Mouse (Mus musculus): ENCODE results near the gene Gcc2.
"Not testable (repeated sequence)": the region's sequence is repeated elsewhere in the genome, so short reads cannot be mapped to it uniquely, and the experiment has no call there.

The Gcc2 gene

DNA sequence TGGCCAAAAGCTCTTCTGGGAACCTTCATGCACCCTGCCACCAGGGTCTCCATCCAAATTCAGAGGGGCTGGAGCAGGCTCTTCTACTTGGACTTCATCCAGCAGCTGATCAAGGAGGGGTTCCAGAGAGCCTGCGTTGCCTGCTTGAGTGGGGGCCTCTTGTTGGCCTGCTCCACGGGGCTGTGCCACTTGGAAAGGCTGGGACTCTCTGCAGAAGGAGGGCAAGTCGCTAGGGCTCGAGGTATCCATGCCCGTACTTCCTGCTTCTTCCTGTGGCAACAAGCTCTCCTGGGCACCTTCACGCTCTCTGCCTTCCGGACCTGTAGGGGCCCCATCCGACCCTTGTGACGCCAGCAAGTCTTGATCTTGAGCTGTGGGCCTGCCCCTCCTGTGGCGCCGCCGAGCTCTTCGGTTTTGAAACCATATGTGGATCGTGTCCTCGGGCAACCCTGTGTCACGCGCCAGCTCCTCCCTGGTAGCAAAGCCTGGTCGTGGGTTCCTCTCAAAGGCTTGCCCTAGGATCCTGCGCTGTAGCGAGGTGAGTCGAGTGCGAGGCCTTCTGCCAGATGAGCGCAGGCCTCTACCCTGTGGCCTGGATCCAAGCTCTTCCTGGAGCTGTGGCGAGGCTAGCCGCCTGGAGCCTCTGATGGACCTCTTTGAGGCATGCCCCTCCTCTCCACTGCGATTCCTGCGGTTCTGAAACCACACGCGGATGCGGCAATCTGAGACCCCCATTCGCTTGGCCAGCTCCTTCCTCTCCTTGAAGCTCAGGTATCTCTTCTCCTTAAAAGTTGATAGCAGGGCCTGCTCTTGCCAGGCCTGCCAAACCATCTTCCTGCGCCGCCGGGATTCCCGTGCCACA is 23.3 kb upstream of the Gcc2 start:
- peak; percentile 27 for DNase-seq (ENCODE audit: low read depth)

DNA sequence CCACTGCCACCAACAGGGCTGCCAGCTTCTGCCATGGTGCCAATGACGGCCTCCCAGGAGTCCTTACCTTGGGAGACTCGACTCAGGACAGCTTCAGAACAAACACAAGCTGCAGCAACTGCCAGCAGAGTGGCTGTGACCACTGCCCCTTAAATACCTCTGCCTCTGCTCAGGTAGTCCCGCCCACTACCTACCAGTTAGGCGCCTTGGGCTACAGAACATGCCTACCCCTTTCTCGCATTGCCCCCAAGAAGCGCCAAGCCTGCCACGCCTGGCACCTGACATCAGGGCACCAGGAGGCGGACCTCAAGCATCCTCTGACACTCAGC is 22.7 kb upstream of the Gcc2 start, which contains the start of gene Duxf3:
Gene Duxf3 (minus strand): TSS at position 35 of the 329 bp plus-strand sequence.
- DNase-seq (ENCODE audit: low read depth) = not testable (repeated sequence)

DNA sequence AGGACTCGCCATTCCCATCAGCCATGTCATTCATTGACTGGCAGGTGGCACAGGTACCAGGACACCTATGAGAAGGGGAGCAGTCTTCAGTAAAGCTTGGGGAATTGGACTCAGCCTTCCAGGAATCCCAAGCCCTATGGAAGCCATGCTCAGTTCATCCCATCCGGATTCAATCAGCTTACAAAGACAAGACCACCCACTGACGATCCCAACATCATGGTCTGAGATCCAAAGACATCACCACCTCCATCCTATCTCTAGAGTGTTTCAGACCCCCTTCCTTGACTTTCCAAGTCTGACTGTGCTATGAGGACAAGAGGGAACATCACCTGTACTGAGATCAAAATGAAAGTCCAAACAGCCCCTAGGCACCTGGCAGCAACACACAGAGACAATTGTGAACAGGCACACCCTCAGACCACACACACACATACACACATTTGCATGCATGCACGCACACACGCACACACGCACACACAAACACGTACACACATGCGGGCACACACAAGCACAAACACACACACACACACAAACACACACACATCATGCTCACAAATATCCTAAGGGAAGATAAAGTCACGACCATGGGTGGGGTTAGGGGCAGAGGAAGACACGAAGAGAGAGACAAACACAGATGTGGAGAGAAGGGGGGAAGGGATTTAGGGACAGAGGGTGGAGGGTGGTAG is 22.1 kb upstream of the Gcc2 start:
- DNase-seq (ENCODE audit: low read depth) = not testable (repeated sequence)

DNA sequence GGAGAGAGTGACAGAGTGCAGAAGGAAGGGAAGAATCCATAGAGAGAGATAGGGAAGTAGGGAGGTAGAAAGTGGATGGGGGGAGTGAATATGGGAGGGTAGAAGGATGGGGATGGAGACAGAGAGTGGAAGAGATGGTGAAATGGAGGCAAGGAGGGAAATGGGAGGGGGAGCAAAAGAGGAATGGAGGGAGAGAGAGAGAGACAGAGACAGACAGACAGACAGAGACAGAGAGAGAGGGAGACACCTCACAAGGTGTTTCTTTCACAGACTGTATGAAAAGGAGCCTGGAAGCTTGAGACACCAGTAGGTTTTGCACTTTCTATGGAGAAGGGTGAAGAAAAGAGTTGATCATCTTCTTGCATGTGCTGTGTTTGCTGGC is 21.6 kb upstream of the Gcc2 start:
- DNase-seq (ENCODE audit: low read depth) = not testable (repeated sequence)

DNA sequence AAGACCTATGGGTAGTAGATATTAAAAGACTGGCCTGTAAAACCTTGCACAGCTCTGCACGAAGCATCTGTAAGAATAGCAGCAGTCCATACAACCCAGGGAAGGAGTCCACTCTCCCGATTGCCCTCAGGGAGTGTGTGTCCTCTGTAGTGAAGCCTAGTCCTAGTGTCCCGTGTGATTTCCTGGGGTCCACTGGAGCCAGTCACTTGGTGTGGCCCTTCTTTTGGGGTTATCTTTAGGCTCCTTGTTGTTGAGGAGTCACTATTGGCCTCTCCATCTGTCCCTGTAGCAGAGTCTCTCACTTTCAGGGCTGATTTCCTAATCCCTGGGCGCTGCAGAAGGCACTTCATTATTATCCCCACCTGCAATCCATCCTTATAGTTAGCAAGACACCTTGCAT is 20.3 kb upstream of the Gcc2 start:
- not testable (repeated sequence) for DNase-seq (ENCODE audit: low read depth)

DNA sequence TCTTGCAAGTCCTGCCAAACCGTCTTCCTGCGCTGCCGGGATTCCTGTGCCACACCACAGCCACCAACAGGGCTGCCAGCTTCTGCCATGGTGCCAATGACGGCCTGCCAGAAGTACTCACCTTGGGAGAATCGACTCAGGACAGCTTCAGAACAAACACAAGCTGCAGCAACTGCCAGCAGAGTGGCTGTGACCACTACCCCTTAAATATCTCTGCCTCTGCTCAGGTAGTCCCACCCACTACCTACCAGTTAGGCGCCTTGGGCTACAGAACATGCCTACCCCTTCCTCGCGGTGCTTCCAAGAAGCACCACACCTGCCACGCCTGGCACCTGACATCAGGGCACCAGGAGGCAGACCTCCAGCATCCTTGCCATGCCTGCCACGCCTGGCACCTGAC is 18.7 kb upstream of the Gcc2 start, which contains the start of gene Gm4981:
Gene Gm4981 (minus strand): TSS at position 89 of the 400 bp plus-strand sequence.
- no peak for DNase-seq (ENCODE audit: low read depth)

DNA sequence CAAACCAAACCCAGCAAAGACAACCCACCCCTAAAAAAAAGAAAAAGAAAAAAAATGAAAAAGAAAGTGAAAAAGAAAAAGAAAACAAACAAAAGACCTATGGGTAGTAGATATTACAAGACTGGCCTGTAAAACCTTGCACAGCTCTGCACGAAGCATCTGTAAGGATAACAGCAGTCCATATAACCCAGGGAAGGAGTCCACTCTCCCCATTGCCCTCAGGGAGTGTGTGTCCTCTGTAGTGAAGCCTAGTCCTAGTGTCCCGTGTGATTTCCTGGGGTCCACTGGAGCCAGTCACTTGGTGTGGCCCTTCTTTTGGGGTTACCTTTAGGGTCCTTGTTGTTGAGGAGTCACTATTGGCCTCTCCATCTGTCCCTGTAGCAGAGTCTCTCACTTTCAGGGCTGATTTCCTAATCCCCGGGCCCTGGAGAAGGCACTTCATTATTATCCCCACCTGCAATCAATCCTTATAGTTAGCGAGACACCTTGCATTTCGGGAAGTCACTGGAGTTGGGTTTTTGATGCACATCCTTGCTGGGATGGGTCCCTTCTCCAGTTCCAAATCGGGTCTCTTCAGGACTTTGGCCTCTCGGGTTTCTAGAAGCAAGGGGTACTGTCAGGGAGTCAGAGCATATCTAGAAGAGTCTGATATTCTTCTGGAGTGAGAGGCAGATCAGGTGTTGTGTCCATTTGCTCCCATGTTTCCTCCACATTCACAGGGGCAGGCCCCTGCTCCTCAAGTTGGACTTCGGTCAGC is 16.1 kb upstream of the Gcc2 start:
- peak; percentile 28 for DNase-seq (ENCODE audit: low read depth)

DNA sequence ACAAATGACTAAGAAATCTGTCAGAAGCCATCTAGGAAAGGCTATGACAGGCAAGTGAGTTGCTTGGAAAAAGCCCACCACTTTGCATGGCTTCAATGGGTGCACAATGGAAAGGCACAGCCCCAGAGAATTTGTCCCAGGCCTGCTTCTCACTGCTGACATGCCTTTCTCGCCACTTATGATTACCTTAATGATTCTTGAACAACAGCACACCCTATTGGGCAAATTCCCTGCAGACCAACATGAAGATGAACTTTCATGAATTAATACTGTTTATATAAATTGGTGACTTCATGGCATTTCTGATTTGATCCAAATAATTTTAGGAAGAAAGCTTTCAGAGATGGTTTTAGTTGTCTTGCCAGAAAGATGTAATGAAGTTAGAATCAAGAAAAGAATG is 5.8 kb upstream of the Gcc2 start:
- DNase-seq (ENCODE audit: low read depth) = peak; percentile 71

DNA sequence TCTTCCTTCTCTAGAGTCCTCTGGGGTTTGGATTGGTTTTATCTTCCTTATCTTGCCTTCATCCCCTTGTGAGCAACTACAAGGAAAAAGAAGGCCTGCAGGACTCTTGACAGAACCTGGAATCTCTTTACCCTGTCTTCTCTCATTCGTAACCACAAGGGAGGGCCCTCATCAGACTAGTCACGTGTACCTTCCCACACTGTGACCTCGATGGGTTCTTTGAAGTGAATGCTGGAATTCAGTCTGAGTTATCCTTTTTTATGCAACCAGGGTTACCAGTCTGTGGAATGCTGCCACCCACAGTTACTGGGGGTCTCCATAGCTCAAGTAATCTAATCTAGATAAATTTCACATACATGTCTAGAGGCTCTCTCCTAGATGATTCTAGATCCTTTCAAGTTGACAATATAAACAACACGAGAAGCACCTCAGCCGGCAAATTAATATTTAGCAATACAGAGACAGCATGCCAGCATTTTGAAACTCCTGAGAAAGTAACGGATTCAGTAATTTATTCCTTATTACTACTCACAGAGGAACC is 592 bp upstream of the Gcc2 start:
- DNase-seq (ENCODE audit: low read depth) = peak; percentile 50

DNA sequence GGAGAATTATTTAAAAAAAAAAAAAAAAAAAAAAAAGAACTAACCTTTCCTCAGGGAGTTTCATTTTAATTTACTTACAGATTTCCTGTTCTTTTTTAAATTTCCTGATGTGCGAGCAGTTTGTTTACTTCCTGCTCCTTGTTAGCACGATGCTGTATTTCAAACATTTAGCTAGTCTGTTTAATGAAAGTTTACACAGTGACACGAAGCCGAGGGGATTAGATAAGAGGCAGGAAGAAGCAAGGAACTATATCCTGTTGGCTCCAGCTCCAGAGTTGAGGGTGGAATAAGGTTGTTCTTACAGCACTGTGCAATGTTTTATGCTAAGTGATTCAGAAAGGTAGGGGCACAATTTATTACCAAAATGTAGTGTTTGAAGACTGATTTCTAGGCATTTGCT is 657 bp downstream of the Gcc2 start:
- no peak for DNase-seq (ENCODE audit: low read depth)

DNA sequence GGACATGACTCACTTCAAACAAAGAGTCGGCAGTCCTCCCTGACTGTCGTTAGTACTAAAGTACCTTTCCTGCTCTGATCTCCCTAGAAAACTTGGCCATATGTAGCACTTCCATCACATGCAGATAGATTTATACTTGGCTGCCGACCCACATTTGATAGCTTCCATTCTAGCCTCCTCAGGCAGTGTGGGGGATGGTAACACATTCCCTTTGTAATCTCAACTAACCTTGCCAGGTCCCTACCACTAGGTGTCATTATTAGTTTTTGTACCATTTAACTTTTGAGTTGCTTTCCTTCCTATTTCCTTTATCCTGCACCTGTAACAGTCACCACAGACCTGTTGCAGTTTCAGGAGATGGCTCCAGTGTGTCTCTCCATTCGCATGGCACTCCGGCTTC is 3.2 kb downstream of the Gcc2 start:
- peak; percentile 47 for DNase-seq (ENCODE audit: low read depth)

DNA sequence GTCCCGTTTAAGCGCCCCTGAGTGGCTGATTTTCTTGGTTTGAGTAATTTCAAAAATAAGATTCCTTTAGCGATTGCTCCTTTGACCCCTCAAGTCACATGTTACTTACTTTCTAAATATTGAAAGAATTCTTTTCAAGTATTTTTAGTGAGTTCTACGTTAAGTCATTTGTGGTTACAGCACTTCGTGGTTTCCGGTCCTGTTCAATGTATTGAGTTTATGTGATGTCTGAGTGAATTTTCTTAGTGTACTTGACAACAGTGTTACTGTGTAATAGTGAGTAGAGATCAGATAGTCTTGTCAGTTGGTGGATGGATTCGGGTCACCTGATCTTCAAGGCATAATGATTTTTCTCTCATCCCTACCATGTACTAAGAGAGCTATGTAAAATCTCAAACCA is 26.9 kb downstream of the Gcc2 start:
- DNase-seq (ENCODE audit: low read depth) = no peak

DNA sequence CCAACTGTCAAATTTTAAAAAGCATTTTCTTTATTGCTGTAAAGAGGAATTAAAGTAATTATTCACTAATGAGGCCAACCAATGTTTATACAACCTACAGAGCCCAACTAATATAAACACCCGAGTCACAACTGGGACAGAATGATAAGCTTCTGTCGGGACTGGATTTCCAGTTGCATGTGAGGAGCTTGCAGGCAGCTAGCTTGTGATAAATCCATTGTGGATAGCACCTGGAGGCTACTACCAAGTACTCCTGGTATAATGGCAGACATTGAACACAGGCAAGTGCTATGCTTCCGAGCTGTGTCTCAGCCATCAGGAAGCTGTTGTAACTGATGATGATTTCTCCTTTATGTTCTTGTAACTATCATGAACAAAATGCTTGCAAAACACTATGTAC is 35.4 kb downstream of the Gcc2 start:
- no peak for DNase-seq (ENCODE audit: low read depth)

DNA sequence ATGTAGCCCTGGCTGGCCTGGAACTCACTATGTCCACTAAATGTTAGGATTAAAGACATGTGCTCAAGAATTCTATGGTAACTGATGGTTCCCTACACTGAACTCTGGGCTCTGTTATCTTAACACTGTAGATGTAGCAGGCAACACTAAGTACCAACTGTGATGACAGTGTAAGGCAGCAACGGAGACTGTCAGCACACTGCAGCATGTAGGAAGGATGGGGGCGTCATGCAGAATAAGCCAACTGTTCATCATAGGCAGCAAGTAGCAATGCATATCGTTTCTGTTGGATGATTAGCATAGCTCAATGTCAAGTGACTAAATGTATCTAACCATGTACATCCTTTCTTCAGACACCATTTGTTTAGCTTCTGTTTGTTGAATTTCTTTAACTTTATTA is 38.9 kb downstream of the Gcc2 start:
- DNase-seq (ENCODE audit: low read depth) = no peak

DNA sequence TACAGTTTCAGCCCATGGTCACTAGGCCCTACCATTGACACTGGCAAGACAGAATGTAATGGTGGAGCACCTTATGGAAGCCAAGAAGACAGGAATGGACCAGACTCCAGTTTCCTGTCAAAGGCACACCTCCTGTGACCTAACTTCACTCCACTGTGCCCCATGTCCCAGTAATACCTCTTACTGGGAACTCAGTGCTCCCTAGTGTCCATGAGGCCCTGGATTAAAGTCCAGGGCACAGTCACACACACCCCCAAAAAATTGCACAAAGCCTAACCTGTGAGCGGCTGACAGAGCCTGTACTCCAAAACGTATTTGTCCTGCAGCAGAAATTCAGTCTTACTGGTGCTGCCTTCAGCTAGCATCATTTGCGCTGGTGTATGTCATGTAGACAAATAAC is 40.3 kb downstream of the Gcc2 start:
- DNase-seq (ENCODE audit: low read depth) = no peak

DNA sequence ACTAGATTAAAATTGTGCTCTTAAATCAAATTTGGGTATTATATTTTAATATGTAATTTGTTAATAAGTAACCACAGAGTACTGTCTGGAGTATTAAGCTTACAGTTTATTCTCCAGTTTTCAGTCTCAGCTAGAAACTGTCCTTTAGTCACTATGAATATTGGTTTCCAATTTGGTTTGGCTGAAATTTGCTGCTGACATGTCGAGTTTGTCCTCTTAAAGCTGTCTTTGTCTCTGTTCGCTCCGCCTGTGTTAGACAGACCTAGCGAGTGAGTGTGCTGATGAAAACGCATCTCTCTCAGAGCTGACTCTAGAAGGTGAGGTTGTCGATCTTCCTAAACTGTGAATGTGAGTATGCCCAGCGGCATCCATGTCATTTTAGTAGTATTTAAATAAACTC is 49.7 kb downstream of the Gcc2 start:
- DNase-seq (ENCODE audit: low read depth) = no peak

DNA sequence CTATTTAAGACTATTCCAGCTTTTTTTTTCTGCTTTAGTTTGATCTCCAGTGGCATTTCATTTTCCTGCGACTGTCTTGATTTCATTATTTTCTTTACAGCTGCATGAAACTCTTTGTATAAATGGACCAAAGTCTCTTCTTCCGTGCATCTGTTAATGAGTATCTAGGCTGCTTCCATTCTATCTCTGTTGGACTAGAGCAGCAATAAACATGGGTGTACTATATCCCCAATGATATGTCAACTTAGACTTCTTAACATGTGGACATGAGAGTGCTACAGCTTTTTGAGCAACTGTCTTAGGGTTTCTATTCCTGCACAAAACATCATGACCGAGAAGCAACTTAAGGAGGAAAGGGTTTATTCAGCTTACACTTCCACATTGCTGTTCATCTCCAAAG is 51.6 kb downstream of the Gcc2 start:
- DNase-seq (ENCODE audit: low read depth) = no peak

DNA sequence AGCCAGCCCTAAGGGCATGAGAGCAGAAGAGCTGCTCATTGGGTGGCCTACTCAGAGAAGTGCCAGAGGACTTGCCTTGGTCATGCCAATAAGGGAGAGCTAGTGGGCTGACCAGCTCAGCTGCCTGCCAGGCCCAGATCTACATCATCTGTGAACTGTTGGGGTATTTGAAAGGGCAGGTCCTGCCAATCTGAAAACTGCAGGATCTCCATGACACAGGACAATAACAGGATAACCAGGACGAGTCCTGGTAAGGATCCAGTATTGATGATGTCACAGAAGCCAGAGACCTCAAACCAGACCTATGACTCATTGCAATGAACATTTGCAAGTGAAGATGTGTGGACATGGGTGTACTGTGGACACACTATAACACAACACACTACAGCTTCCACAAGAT is 55.5 kb downstream of the Gcc2 start:
- peak; percentile 39 for DNase-seq (ENCODE audit: low read depth)

DNA sequence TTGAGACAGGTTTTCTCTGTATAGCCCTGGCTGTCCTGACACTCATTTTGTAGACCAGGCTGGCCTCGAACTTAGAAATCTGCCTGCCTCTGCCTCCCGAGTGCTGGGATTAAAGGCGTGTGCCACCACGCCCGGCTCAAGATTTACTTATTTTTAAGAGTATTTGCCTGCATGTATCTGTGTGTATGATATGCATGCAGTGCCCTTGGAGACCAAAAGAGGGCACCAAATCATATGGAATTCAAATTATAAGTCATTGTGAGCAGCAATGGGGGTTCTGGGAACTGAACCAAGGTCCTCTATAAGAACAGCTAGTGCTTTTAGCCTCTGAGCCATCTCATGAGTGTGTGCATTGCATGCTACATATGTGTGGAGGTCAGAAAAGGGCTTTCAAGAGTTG is 57.6 kb downstream of the Gcc2 start:
- DNase-seq (ENCODE audit: low read depth) = peak; percentile 41

DNA sequence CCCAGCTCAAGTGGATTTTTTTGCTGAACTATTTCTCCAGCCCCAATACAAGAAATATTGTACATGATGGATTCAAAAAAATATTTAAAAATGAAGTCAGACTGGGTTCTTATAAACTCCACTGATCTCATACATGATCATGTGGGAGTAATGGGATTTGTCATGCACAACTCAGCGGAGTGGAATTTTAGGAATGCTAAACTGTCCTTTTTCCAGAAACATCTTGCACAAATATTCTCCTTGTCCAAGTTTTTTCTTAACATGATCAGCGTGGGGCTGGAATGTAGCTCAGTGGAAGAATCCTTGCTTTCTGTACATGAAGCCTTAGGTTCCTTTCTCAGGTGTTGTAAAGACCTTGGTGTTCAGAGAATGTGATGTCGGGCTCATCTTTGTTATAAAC is 65.6 kb downstream of the Gcc2 start:
- no peak for DNase-seq (ENCODE audit: low read depth)

DNA sequence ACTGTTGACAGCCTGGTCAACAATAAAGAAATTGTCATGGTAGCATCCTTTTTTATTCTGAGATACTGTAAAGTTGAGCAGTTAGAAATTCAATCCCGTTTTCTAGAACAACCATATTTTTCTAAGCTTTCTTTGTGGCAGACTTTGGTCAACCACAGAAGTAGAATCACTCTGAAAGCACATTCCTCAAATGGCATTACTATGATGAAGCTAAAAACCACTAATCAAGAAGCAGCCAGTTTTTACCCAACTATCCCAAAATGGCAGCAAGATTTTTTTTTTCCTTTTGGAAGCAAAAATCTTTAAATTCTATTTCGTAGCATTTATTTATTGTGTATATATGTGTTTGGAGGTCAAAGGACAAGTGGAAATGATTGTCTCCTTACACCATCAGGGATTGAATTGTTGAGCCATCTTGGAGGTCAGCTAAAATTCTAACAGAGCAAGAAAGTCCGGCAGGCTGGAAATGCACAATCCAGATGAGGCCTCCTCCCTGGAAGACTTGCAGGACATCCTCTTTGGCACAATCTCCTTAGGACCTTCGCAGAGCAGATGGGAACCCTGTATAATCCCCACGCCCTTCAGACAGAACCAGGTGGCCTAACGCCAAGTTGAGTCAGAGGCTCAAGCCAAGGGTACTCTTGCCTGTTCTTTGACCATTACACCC is 67.2 kb downstream of the Gcc2 start:
- DNase-seq (ENCODE audit: low read depth) = peak; percentile 57
